Mouse (Mus musculus) stomach, embryonic 14.5 days (tissue): ENCODE measurements around the gene Patj. TPM values are rescaled to one million over a fixed set of nuclear protein-coding genes. Genes with fewer than 3 reads are reported as not detected.

Experiments used
- ATAC-seq: fragments of 200-750 bp; cut with Nextera tagmentation; 2 replicates; pipeline ENCODE4 v1.8.0; 2017; ENCODE audit warnings: low read depth, moderate TSS enrichment; ENCODE audit not compliant: insufficient number of reproducible peaks, insufficient read depth, low FRiP score
- H3K27ac ChIP-seq: fragments of 300-500 bp; sonication (generic); 2 replicates; pipeline ENCODE4 v1.5.1; 2014; ENCODE audit warnings: mild to moderate bottlenecking, low read length, moderate library complexity, mixed read lengths
- H3K27me3 ChIP-seq: fragments of 300-500 bp; sonication (generic); 2 replicates; pipeline ENCODE4 v1.6.1; 2014; ENCODE audit warnings: low read length, control low read depth, mixed read lengths; ENCODE audit not compliant: control insufficient read depth, insufficient read depth
- H3K36me3 ChIP-seq: fragments of 300-500 bp; sonication (generic); 2 replicates; pipeline ENCODE4 v1.6.1; 2014; ENCODE audit warnings: mild to moderate bottlenecking, control low read depth, low read length, moderate library complexity, mixed read lengths; ENCODE audit not compliant: control insufficient read depth, insufficient read depth
- H3K4me1 ChIP-seq: fragments of 300-500 bp; sonication (generic); 2 replicates; pipeline ENCODE4 v1.6.1; 2014; ENCODE audit warnings: low read length, control low read depth, mixed read lengths; ENCODE audit not compliant: control insufficient read depth, insufficient read depth
- H3K4me2 ChIP-seq: fragments of 300-500 bp; sonication (generic); replicated peaks from 2 replicates; pipeline ENCODE4 v1.6.1; 2014; ENCODE audit warnings: low read depth, low read length, control low read depth
- H3K4me3 ChIP-seq: fragments of 300-500 bp; sonication (generic); 2 replicates; pipeline ENCODE4 v1.5.1; 2014; ENCODE audit warnings: low read depth, low read length, control low read depth
- H3K9ac ChIP-seq: fragments of 300-500 bp; sonication (generic); replicated peaks from 2 replicates; pipeline ENCODE4 v1.6.1; 2014; ENCODE audit warnings: low read depth, mild to moderate bottlenecking, control low read depth, low read length, moderate library complexity, mixed read lengths
- H3K9me3 ChIP-seq: fragments of 300-500 bp; sonication (generic); 2 replicates; pipeline ENCODE4 v1.6.1; 2016; ENCODE audit warnings: low read depth, low read length, control low read depth; ENCODE audit not compliant: control insufficient read depth
- WGBS: fragments of 180-500 bp; shearing (Covaris S2); extraction: QIAGEN DNeasy Blood & Tissue Kit; methylation state at CpG from one replicate; pipeline ENCODE4 v1.1.7; 2014; 5-methylcytosine and 5-hydroxymethylcytosine counted together
- polyA plus RNA-seq: library from polyadenylated mRNA; unstranded; fragments of >200 nt; fragmentation: Nextera tagmentation; extraction: Ambion mirVana; gene quantifications from 2 replicates; pipeline ENCODE4 v1.2.1, GENCODE M21; 2014

The Patj gene
- polyA plus RNA-seq, 1 experiment from 2014 or later: 28.0 TPM

DNA sequence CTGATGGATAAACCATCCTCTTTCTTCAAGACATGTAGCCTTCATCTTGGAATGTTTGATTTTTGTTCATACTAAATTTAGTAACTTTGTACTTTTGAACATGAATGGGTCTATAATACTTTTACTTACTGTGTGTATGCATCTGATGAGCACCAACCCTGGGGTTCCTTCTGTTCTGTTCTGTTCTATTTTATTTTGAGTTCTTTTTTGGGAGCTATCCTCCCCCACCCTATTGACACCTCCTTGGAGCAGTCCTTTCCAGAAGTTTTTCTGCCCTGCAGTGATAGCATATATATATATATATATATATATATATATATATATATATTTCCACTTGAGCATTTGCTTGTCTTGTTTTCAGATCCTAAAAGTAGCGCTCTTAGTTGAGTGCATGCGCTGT is 57.1 kb downstream of the Patj start:
- H3K9me3 ChIP-seq: no peaks in the 10 kb centered on the region
- 95% methylated on average over 2 of the region's 2 CpGs for WGBS
- H3K27me3 ChIP-seq: no peaks in the 10 kb centered on the region
- no peak for ATAC-seq
- no peak overlapping the region for H3K4me3 ChIP-seq
- no peak overlapping the region for H3K27ac ChIP-seq
- H3K4me2 ChIP-seq: no peak overlapping the region
- H3K9ac ChIP-seq: no peak overlapping the region
- no peaks in the 10 kb centered on the region; the same call in 1 of the 2 replicates for H3K36me3 ChIP-seq
- H3K4me1 ChIP-seq: 0 out of 2 replicates have a peak, but pooled peaks cover 11% of the 10 kb centered on the region

DNA sequence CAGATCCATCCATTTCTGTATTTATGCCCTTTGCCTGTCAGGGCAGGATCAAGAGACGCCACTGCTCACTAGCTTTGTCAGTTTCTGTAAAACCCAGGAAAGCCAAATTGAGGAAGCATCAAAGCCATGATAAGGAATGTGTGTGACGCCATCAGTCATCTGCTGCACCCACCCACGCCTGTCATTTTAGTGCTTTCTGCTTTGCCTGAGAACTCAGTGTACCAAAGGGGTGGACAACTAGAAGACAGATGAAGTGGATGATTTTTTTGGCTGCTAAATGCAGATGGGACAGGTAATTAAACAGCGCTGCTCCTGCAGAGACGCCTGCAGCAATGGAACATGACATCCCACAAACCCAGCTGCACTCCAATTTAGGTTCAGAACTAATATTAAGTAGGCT is 57.6 kb downstream of the Patj start:
- Histone ChIP-seq H3K36me3 (no peaks in the 10 kb centered on the region; the same call in 1 of the 2 replicates), H3K9me3 (no peaks in the 10 kb centered on the region), H3K9ac (no peak overlapping the region), H3K4me2 (no peak overlapping the region), H3K27me3 (no peaks in the 10 kb centered on the region), H3K4me3 (no peak overlapping the region), H3K27ac (no peak overlapping the region), H3K4me1 (0 out of 2 replicates have a peak, but pooled peaks cover 11% of the 10 kb centered on the region)
- WGBS: 76% methylated on average over 5 of the region's 5 CpGs
- no peak for ATAC-seq

DNA sequence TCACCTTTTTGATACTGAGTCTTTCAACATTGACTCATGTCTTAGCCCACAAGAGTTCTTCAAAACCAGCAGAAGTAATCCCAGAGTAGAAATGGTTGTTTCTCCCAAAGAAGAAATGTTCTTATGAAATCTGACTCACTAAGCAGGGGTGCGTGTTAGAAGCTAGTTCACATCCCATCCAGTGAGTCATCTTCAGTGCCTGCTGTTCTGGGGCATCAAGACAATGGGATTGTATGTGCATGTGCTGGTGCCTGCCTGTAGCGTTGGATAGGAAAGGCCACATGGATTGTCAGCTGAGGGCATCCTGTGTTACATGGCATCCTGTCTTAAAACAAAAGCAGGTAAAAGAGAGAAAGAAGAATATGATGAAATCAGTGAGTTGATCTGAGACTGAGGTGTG is 59.8 kb downstream of the Patj start:
- H3K4me2 ChIP-seq: no peak overlapping the region
- ATAC-seq: no peak
- H3K27me3 ChIP-seq: no peaks in the 10 kb centered on the region

DNA sequence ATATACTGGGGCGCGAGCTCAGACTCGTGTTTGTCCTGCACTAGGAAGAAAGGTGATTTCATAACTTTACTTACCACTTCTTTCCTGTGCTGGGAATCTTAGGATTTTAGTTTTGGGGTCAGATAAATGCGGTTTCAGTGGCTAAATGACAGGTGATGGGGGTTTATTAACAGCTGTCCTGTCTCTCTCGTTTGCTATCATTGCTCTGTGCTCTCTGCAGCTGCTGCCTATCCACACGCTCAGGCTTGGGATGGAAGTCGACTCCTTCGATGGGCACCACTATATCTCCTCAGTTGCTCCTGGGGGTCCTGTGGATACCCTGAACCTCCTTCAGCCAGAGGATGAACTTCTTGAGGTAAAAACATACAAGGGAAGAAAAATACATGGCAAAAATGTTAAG is 60.3 kb downstream of the Patj start:
- ATAC-seq: no peak
- WGBS: 85% methylated on average over 8 of the region's 8 CpGs
- Histone ChIP-seq H3K27ac (no peak overlapping the region), H3K4me2 (no peak overlapping the region), H3K4me3 (no peak overlapping the region), H3K36me3 (no peaks in the 10 kb centered on the region; the same call in 1 of the 2 replicates), H3K4me1 (0 out of 2 replicates have a peak, but pooled peaks cover 5% of the 10 kb centered on the region), H3K27me3 (no peaks in the 10 kb centered on the region), H3K9ac (no peak overlapping the region), H3K9me3 (no peaks in the 10 kb centered on the region)

More for the DNA sequence above, 59.8 kb downstream of the Patj start:
- H3K9me3 ChIP-seq: no peaks in the 10 kb centered on the region
- H3K9ac ChIP-seq: no peak overlapping the region
- H3K4me1 ChIP-seq: 0 out of 2 replicates have a peak, but pooled peaks cover 5% of the 10 kb centered on the region
- no peak overlapping the region for H3K27ac ChIP-seq
- 82% methylated on average over 2 of the region's 2 CpGs for WGBS
- no peaks in the 10 kb centered on the region; the same call in 1 of the 2 replicates for H3K36me3 ChIP-seq
- H3K4me3 ChIP-seq: no peak overlapping the region

DNA sequence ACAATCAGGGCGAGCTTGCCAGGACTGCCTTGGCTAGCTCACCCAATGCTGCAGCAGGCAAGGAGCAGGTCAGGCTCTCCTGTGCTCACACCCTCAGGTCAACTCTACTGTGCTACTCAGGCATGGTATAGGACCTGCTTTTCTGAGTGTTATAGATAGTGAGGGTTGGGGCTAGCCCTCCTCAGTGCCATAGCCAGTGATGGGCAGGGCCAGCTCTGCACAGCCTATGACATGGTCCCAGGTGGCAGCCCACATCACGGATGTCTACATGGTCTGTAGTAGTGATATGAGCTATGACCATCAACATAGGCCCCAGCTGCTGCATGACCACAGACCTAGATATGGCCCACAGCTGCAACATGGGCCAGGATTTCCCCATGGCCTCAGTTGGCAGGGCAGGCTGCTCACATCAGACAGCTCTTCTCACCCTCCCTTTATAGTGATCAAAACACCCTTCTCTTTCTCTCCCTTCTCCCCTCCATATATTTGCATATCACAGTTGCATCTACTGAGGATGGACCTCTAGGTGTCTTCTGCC is 66.3 kb downstream of the Patj start:
- Histone ChIP-seq H3K36me3 (no peaks in the 10 kb centered on the region; the same call in 1 of the 2 replicates), H3K27ac (no peak overlapping the region), H3K27me3 (no peaks in the 10 kb centered on the region), H3K4me3 (no peak overlapping the region), H3K4me1 (no peaks in the 10 kb centered on the region), H3K9ac (no peak overlapping the region), H3K9me3 (no peaks in the 10 kb centered on the region), H3K4me2 (no peak overlapping the region)
- WGBS: 89% methylated on average over 2 of the region's 2 CpGs
- ATAC-seq: no peak

DNA sequence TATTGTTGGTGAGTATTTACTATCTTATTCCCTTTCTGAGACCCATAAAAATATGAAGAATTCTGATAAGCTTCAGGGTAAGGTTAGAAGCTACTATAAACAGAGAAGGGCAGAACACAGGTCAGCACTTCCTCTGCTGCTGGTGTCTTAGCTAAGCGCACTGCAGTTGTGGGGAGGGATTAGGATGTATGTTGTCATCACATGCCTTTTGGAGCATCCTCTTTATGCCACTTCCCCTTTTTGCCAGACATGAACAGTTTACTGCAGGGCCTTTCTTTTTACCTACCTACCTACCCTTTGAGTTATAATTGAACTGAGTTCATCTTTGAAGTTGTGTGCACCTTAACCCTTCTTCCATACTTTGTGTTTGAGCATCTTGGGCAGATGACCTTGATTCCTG is 69.9 kb downstream of the Patj start:
- Histone ChIP-seq H3K4me2 (no peak overlapping the region), H3K9ac (no peak overlapping the region), H3K36me3 (no peaks in the 10 kb centered on the region; the same call in none of the 2 replicates), H3K4me1 (no peaks in the 10 kb centered on the region), H3K9me3 (no peaks in the 10 kb centered on the region), H3K27ac (no peak overlapping the region), H3K27me3 (no peaks in the 10 kb centered on the region), H3K4me3 (no peak overlapping the region)
- WGBS: 78% methylated on average over 1 of the region's 1 CpGs
- no peak for ATAC-seq

DNA sequence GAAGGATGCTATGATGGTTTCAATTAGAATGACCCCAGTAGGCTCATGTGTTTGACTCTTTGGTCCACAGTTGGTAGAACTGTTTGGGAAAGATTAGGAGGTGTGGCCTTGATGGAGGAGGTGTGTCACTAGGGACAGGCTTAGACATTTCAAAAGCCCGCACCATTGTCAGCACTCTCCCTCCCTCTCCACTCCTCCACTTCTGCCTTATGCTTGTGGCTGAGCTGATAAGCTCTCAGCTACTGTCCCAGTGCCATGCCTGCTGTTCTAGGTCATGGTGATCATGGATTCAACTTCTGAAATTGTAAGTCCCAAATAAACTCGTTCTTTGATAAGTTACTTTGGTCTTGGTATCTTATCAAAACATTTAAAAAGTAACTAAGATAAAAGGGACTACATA is 70.3 kb downstream of the Patj start:
- H3K27me3 ChIP-seq: no peaks in the 10 kb centered on the region
- no peak overlapping the region for H3K27ac ChIP-seq
- H3K9ac ChIP-seq: no peak overlapping the region
- no peak overlapping the region for H3K4me3 ChIP-seq
- H3K36me3 ChIP-seq: no peaks in the 10 kb centered on the region; the same call in none of the 2 replicates
- no peak for ATAC-seq
- WGBS: 79% methylated on average over 2 of the region's 2 CpGs
- H3K9me3 ChIP-seq: no peaks in the 10 kb centered on the region
- no peaks in the 10 kb centered on the region for H3K4me1 ChIP-seq
- no peak overlapping the region for H3K4me2 ChIP-seq

DNA sequence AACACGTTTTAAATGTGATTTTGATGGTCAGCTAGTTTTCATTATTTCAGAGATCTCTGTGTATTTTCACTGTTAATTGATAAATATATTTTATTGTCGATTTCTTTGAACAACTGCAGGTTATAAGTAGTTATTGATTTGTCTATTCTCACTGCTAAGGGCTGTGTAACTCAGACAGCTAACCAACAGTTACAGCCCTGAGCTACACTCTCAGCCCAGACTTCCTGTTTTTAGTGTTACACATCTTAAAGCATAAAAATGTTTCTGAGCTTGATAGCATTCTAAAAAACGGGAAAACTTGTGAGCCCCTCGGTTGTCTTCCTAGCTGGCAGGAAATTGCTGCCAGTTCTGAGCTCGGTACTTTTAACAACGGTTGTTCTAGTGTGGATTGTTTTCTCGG is 75.8 kb downstream of the Patj start:
- no peak for ATAC-seq
- H3K9me3 ChIP-seq: no peaks in the 10 kb centered on the region
- H3K4me2 ChIP-seq: no peak overlapping the region
- H3K27ac ChIP-seq: no peak overlapping the region
- no peaks in the 10 kb centered on the region for H3K27me3 ChIP-seq
- no peaks in the 10 kb centered on the region; the same call in 1 of the 2 replicates for H3K36me3 ChIP-seq
- H3K4me1 ChIP-seq: peaks cover 2% of the 10 kb centered on the region; the same call in 1 of the 2 replicates
- no peak overlapping the region for H3K4me3 ChIP-seq
- 80% methylated on average over 7 of the region's 7 CpGs for WGBS
- H3K9ac ChIP-seq: no peak overlapping the region

DNA sequence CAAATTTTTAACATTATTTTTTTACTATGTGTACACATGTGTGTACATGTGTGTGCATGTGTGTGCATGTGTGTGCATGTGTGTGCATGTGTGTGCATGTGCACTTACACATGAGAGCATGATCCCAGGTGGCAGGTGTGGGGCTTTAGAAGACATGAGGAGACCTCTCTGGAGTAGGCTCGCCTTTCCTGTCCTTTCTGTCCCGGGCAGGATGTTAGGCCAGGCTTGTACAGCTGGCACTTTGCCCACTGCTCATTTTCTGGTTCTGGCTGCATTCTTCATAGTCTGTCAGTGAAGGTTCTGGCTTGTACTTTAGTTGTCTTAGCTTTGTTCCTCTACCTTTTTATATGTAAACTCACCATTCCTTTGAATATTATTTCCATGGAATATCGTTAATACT is 77.9 kb downstream of the Patj start:
- Histone ChIP-seq H3K4me3 (no peak overlapping the region), H3K27me3 (no peaks in the 10 kb centered on the region), H3K27ac (no peak overlapping the region), H3K4me1 (peaks cover 7% of the 10 kb centered on the region), H3K36me3 (no peaks in the 10 kb centered on the region; the same call in 1 of the 2 replicates), H3K4me2 (no peak overlapping the region), H3K9me3 (no peaks in the 10 kb centered on the region), H3K9ac (no peak overlapping the region)
- WGBS: 41% methylated on average over 3 of the region's 3 CpGs
- ATAC-seq: no peak
